Mouse (Mus musculus): Measurements from ENCODE around the gene Hnrnpa1. TPM values are rescaled to one million over a fixed set of nuclear protein-coding genes. Genes with fewer than 3 reads are reported as not detected.

Hnrnpa1 gene
- total RNA-seq (2021), result 100 to 1,000 TPM; 236 to 247 TPM
- long read RNA-seq, experiment 1, transcript Hnrnpa1-202 (10 exons, 1,737 nt), result major isoform, 104 of 172 reads
- long read RNA-seq, experiment 1, transcript Hnrnpa1-201 (11 exons, 1,918 nt), result minor isoform, 31 of 172 reads
- long read RNA-seq, experiment 1, transcript Hnrnpa1-203 (11 exons, 1,283 nt), result minor isoform, 8 of 172 reads
- long read RNA-seq, experiment 1, partial matches to known transcripts, result 9 of 172 reads
- long read RNA-seq, experiment 1, other reads (novel, unspliced or antisense), result 20 of 172 reads
- long read RNA-seq, experiment 2, transcript Hnrnpa1-202 (10 exons, 1,737 nt), result major isoform, 77 of 128 reads
- long read RNA-seq, experiment 2, transcript Hnrnpa1-201 (11 exons, 1,918 nt), result minor isoform, 32 of 128 reads
- long read RNA-seq, experiment 2, partial matches to known transcripts, result 7 of 128 reads
- long read RNA-seq, experiment 2, other reads (novel, unspliced or antisense), result 8 of 128 reads

- peak; percentile 95 to 99 for DNase-seq (ENCODE audit: low spot score in 2 of 2)
- intact Hi-C loops (cut with DNase I), result loop anchor here (2.0 to 5.0 kb wide), 2 partner anchors 32 to 33 kb away; partner anchors contain the start of gene Copz1
These were observed at the start of gene Hnrnpa1 for GRCm38 (mm10) chr15:103240160-103241028. TSS of gene Hnrnpa1 (plus strand) at chr15:103240432.

- intact Hi-C loops (cut with DNase I), result no loop called here
- peak; percentile 53 to 56 for DNase-seq (ENCODE audit: low spot score in 2 of 2)
These were observed 49.4 kb upstream of the Hnrnpa1 start for GRCm38 (mm10) chr15:103190531-103191462.

GRCm38 (mm10) chr15:103193606-103194005 is 46.6 kb upstream of the Hnrnpa1 start:
- DNase-seq (ENCODE audit: low spot score in 2 of 2), result no peak
- intact Hi-C loops (cut with DNase I), result no loop called here

GRCm38 (mm10) chr15:103196835-103197234 is 43.4 kb upstream of the Hnrnpa1 start:
- intact Hi-C loops (cut with DNase I), result no loop called here
- no peak for DNase-seq (ENCODE audit: low spot score in 2 of 2)

GRCm38 (mm10) chr15:103197785-103198184 is 42.4 kb upstream of the Hnrnpa1 start:
- intact Hi-C loops (cut with DNase I), result no loop called here
- no peak for DNase-seq (ENCODE audit: low spot score in 2 of 2)

- no peak for DNase-seq (ENCODE audit: low spot score in 2 of 2)
- intact Hi-C loops (cut with DNase I), result no loop called here
These were observed 38.0 kb upstream of the Hnrnpa1 start for GRCm38 (mm10) chr15:103202088-103202793.

GRCm38 (mm10) chr15:103205156-103205555 is 35.1 kb upstream of the Hnrnpa1 start:
- intact Hi-C loops (cut with DNase I), result loop anchor here (5.0 kb wide), 1 partner anchor 37 kb away; the partner anchor contains the start of gene Hnrnpa1
- DNase-seq (ENCODE audit: low spot score in 2 of 2), result no peak

GRCm38 (mm10) chr15:103214149-103214548 is 26.1 kb upstream of the Hnrnpa1 start:
- DNase-seq (ENCODE audit: low spot score in 2 of 2), result no peak
- intact Hi-C loops (cut with DNase I), result no loop called here

- peak; percentile 88 to 93 for DNase-seq (ENCODE audit: low spot score in 2 of 2)
- intact Hi-C loops (cut with DNase I), result no loop called here
These were observed 25.0 kb upstream of the Hnrnpa1 start for GRCm38 (mm10) chr15:103214971-103215907.

GRCm38 (mm10) chr15:103216052-103216451 is 24.2 kb upstream of the Hnrnpa1 start:
- no peak for DNase-seq (ENCODE audit: low spot score in 2 of 2)
- intact Hi-C loops (cut with DNase I), result no loop called here

- intact Hi-C loops (cut with DNase I), result no loop called here
- no peak for DNase-seq (ENCODE audit: low spot score in 2 of 2)
These were observed 19.4 kb upstream of the Hnrnpa1 start for GRCm38 (mm10) chr15:103220785-103221184.

- intact Hi-C loops (cut with DNase I), result no loop called here
- no peak for DNase-seq (ENCODE audit: low spot score in 2 of 2)
These were observed 18.8 kb upstream of the Hnrnpa1 start for GRCm38 (mm10) chr15:103221386-103221785.

- intact Hi-C loops (cut with DNase I), result no loop called here
- DNase-seq (ENCODE audit: low spot score in 2 of 2), result no peak
These were observed 16.1 kb upstream of the Hnrnpa1 start for GRCm38 (mm10) chr15:103224161-103224560.

GRCm38 (mm10) chr15:103227022-103227421 is 13.2 kb upstream of the Hnrnpa1 start:
- intact Hi-C loops (cut with DNase I), result no loop called here
- DNase-seq (ENCODE audit: low spot score in 2 of 2), result no peak

- DNase-seq (ENCODE audit: low spot score in 2 of 2), result no peak
- intact Hi-C loops (cut with DNase I), result no loop called here
These were observed 12.7 kb upstream of the Hnrnpa1 start for GRCm38 (mm10) chr15:103227572-103227971.

GRCm38 (mm10) chr15:103228904-103229303 is 11.3 kb upstream of the Hnrnpa1 start:
- intact Hi-C loops (cut with DNase I), result no loop called here
- no peak for DNase-seq (ENCODE audit: low spot score in 2 of 2)

GRCm38 (mm10) chr15:103233119-103233518 is 7.1 kb upstream of the Hnrnpa1 start:
- peak in 1 of 2 experiments; percentile 23 for DNase-seq (ENCODE audit: low spot score in 2 of 2)

More at GRCm38 (mm10) chr15:103233119-103233518, 7.1 kb upstream of the Hnrnpa1 start:
- intact Hi-C loops (cut with DNase I), result no loop called here

Measured in left cerebral cortex, postnatal 14 days (tissue).